Mouse (Mus musculus) urinary bladder, postnatal 10 days (tissue): Measurements from ENCODE around the gene Gimap7.

ENCODE experiments used
- DNase-seq: peaks from one replicate; pipeline ENCODE4 v3.0.0; 2022; ENCODE audit warnings: low spot score

Gimap7 gene

DNA sequence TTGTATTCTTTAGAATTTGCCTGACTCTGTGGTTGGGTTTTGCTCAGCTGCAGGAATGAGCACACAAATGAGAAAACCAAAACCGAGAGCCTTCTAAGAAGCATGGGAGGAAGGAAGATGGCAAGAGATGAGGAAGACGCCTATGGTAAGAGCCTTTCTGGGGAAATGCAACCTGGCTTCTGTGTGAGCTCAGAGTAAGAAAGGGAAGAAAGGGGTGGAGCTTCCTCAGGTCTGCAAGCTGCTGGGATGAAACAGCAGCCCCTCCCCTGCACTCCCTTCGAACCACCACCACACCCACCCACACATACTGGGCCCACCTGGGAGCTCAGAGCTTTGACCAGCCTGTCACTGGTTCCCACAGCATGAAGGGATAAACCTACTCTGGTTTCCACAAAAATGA is 22.9 kb downstream of the Gimap7 start:
- no peak for DNase-seq

DNA sequence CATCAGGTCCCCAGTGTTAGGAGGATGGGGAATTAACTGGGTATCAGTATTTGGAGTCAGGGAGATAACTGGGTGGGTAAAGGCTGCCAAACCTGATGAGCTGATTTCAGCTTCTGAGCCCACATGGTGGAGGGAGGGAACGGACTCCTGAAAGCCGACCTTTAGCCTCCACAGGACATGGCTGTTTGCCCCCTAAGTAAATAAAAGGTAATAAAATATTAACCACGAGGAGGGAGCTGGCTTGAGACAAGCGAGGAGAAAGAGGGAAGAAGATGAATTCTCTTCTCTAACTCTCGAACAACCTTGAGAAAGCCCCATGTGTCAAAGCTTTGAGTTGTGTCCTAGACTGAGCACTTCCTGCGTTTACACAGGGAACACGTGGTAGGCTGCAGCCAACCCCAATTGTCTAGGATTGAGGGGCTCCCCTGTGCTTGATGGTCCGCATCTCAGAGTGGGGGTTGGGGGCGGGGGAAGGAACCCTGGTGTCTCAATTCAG is 23.3 kb downstream of the Gimap7 start:
- DNase-seq: no peak

DNA sequence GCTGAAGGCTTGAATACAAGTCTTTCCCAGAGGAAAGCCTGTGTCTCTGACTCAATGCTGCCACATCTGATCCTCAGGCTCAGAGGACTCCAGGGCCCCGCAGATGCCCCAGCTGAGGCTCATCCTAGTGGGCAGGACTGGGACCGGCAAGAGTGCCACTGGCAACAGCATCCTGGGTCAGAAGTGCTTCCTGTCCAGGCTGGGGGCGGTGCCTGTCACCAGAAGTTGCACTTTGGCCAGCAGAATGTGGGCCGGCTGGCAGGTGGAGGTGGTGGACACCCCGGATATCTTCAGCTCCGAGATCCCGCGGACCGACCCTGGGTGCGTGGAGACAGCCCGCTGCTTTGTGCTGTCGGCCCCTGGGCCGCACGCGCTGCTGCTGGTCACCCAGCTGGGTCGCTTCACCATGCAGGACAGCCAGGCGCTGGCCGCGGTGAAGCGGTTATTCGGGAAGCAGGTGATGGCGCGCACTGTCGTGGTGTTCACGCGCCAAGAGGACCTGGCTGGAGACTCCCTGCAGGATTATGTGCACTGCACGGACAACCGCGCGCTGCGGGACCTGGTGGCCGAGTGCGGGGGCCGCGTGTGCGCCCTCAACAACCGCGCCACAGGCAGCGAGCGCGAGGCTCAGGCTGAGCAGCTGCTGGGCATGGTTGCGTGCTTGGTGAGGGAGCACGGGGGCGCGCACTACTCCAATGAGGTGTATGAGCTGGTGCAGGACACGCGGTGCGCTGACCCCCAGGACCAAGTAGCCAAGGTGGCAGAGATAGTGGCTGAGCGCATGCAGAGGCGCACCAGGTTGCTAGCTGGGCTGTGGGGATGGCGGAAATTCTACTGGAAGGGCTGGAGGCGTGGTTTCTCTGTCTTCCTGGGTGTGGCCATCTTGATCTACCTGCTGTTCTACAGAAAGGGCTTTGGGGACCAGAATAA is 24.3 kb downstream of the Gimap7 start:
- DNase-seq: no peak

DNA sequence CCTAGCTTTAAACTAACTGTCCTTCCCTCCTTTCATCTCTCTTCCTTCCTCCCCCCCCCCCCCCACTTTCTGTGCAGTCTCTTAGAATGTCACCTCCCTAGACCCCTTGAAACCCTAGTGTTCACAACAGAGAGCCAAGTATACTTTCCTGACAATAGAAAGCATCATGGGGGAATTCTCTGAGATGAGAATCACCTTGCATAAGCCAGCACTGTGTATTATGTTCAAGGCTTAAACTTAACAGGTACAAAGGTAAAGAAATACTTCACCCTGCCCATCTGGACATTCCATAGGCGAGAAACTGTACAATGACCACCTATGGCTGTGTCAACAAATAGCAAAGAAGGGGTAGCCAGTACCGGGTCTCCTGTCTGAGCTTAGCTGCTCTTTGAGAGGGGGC is 27.1 kb downstream of the Gimap7 start:
- no peak for DNase-seq

DNA sequence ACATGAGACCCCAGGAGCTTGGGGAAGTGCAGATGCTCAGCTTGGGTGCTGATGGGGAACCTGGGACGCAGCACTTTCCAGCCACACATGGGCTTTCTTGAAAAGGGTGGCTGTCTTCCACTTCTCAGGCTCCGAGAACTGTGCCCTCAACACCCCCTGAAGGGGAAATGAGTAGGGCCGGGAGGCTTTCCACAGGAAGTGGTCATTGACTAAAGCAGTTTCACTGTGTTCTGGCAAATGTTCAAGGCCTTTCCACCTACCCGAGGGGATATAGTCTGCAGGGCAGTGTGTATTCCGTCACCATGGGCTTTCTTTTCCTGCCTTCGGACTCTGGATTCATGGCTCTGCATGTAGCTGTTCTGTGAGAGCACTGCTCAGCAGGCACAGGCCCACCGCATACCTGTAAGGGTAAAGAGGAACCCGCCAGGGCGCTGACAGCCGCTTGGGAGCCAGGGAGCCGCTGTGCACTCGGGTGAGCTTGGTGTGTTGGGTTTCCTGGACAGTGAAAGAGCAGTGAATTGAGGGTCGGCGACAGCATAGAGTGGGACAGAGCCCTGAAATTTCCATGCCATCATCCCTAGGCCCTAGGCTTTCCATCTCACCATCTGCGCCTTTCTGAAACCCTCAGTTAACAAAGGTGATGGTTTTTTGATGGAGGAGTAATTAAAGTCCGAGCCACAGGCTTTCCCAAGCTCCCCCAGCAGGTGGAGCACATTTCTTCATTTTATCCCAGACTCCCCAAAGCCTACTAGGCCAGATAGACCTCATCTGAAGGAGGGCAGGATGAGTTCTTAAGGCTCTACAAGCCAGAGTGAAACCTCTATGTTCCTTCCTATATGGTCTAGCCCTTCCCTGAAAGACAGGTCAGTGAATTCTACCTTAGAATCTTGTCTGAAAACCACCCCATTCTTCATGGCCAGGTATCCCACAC is 27.8 kb downstream of the Gimap7 start, which contains the start of gene Gimap5:
TSS of gene Gimap5 (plus strand) at position 239 of the 931 bp plus-strand sequence.
- no peak for DNase-seq

DNA sequence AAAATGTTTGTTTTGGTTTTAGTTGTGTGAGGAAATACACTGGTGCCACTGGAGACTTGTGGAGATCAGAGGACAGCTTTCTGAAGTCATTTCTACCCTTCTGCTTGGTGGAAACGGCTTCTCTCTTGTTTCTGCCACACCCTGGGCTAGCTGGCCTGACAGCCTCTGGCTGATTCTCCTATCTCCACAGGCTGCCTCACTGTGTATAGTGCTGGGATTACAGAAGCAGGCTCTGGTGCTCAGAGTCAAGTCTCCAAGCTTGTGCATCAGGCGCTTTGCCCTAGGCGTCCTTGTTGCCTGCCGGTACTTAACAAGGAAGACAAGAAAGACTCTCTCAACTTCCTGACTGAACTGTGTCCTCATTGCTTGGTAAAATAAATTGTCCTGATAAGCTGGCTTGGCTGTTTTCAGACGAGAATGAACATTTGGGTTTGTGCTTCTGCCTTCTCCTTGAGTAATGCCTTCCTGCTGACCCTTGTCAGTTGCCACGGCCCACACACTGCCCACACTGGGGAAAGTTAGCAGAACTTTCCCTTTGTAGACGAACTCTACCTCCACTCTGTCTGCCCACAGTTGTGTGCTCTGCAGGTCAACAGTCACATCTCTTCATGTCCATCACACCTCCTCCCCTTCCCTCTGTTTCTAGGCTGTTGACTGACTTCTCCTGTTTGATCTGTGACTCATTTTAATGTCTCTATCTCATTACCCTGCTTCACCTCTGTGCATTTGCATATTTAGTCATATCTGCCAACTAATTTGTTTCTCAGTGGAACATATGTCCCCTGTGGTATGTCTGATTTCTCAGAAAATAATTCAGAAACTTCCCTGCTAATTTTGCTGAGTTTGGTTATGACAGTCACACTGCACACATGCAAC is 28.9 kb downstream of the Gimap7 start:
- no peak for DNase-seq

DNA sequence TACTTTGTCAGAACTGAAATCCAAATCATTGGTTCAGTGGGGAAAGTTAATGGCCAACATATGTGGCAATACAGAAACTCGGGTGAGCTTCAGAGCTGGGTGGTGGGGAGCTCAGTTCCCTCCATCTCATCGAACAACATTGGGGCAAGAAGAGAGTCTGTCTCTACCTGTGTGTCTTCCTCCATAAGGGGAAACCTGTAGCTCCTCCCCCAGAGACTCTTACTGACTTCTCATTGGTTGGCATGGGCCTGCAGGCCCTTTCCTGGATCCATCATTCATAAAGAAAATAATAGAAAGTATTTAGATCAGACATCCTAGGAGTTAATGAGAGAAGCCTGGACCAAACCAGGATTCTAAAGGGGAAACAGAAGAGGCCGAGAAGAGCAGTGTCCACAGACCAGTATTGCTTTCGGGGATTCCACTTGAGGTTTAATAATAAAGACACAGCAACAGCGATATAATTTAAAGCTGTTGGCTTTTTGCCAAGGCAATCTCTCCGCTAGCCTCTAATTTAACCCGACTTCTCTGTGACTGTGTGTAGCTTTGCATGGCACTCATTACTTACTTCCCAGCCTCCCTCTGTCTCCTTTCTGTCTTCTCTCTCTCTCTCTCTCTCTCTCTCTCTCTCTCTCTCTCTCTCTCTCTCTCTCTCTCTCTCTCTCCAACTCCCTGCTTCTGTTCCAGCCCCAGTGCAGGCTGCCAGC is 45.3 kb downstream of the Gimap7 start:
- no peak for DNase-seq

DNA sequence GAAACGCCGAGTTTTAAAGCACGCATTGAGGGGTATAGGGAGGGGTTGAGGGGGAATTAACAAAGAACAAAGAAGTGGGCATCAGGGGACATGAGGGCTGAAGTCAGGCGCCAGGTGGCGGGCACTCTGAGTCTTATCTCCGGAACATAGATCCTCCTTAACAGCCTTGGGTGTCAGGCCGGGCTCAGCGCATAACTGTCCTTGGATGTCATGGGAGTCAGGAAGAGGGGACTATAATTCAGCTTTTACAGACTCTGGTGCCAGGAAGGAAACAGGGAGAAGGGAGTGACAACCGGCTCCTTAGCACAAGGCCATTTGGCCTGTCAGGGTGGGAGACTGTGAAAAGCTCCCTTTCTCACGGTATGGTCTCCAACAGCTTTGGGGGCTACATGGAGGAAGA is 46.1 kb downstream of the Gimap7 start:
- DNase-seq: no peak

DNA sequence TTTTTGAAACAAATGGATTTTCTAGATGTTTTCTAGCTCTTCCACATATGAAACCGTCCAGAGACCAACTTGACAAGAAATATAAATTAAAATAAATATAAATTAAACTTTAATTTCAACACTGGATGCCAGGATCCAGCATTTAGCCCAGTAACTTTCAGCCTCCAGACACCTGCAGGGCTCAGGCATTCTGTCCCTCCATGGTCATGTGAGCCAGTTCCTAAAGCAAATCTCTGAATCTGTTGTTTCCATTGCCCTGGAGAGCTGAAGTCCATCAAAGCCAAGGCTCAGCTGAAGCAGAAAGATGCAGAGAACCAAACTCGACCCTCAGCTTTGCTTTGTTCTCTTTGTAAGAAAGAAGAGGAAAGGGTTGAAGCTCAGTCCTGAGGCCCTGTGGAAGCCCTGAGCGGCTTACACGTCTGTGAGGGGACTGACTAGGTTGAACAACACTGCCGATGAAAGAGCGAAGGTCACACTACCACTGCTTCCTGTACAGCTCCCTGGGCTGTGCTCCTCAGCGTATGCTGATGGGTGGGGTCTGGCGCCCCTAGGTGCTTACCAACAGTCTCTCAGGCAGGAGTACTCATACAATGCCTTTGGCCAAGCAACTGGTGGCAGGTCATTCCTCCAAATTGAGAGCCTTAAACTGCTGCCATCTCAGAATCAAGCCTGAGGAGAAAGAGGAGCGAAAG is 49.9 kb downstream of the Gimap7 start:
- no peak for DNase-seq

DNA sequence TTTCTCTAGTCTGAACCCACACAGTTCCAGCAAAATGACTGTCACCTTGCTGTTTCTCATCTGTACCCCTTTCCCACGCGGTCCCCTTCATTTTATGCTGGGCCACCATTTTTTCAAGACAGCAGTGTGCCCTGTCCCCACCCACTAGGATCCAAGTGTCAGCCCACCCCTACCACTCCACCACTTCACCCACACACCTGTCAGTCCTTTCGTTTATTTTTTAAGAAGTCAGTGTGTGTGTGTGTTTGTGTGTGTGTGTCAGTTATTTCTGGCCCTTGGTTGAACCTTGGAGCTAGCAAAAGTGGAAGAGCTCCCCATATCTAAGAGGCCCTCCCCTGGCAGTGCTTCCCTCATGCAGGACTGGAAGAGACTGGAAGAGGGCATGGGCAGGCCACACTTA is 50.5 kb downstream of the Gimap7 start:
- DNase-seq: no peak

DNA sequence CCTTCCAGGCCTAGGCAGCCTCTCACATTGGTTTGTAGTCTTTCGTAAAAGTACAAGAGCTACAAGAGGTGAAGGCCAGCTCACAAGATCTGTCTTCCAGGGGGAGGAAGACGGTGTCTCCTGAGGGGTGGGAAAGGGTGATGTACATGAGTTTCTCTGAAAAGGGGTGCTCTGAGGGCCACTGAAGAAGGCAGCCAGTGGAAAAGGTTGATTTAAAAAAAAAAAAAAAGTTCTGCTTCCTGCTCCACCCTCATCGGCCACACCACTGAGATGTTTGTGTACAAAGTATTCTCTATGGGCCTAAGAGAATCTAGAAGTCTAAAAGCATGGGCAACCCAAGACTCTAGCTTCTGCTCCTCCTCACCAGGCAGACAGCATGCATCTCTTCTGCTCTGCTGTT is 52.3 kb downstream of the Gimap7 start, which contains the start of gene Gimap3:
TSS of gene Gimap3 (minus strand) at position 156 of the 400 bp plus-strand sequence.
- no peak for DNase-seq

DNA sequence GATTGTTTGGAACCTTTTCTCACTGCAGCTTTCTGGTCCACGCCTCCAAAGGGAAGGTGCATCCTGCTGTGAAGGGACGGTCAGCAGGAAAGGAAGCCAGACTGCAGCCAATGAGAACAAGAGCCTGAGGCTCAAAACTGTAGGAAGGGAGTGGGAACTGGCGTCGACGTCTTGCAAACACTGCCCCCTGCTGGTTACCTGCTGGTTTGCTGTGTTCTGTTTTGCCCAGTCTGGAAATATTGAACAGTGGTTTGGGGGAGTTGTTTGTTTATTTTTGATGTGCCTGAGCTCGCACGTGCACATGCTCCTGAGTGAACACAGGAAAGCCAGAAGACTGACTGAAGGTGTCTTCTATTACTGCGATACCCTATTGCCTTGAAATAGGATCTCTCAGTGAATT is 53.6 kb downstream of the Gimap7 start:
- peak; percentile 49 for DNase-seq
